Mouse (Mus musculus): ENCODE data around the gene Bst2.
"Not testable (repeated sequence)": the region's sequence is repeated elsewhere in the genome, so short reads cannot be mapped to it uniquely, and the experiment has no call there.

Bst2 gene

DNA sequence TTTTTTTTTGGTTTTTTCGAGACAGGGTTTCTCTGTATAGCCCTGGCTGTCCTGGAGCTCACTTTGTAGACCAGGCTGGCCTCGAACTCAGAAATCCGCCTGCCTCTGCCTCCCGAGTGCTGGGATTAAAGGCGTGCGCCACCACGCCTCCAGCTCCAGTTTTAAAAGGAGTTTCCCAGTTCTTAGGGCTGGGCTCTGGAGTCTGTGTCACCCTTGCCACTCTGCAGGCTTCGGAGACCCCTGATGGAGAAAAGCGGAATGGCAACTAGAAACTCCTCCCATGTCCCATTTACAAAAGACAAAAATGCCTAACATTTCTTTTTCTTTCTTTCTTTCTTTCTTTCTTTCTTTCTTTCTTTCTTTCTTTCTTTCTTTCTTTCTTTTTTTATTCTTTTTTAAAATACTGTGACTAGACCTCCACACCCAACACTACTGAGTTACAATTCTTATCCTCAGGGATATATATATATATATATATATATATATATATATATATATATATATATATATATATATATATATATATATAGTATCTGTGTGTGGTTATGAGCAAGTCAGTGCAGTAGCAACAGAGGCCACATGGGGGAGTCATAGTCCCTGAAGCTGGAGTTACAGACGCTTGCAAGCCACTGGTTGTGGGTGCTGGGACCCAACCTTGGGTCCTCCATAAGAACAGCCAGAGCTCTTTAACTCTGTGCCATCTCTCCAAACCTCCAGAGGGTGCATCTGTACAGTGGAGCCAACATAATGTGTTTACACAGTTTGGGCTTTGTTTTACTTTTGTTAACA, 18.0 kb downstream of the Bst2 start:
- not testable (repeated sequence) for ATAC-seq (ENCODE audit: low TSS enrichment)

DNA sequence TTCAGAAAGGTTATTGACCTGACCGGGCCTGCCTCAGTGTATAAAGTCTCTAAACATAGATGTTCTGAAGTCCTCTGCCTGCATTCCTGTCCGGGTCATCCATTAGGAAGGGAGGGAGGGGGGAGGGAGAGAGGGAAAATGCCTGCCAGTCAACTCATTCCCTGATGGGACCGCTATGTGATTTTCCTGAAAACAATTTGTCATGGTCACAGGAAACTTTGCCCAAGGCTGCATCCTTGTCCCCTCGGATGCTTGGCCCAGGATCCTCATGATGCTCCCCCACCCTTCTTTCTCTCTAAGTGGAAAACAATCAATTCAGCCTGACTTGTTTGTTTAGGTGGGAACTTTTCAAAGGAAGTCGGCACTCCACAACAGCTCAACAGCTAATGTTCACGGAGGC, 20.5 kb downstream of the Bst2 start:
- ATAC-seq (ENCODE audit: low TSS enrichment): no peak

DNA sequence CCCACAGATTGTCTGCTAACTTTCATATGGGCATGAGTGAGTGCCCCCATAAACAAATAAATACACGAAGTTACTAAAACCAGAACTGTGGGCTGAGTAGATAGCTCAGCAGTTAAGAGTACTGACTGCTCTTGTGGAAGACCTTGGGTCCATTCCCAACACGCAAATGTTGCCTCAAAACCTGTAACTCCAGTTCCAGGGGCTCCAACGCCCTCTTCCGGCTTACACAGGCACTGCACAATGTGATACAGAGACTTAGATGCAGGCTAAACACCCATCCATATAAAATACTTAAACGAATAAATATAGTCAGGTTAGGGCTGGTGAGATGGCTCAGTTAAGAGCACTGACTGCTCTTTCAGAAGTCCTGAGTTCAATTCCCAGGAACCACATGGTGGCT, 22.2 kb downstream of the Bst2 start:
- ATAC-seq (ENCODE audit: low TSS enrichment): no peak

DNA sequence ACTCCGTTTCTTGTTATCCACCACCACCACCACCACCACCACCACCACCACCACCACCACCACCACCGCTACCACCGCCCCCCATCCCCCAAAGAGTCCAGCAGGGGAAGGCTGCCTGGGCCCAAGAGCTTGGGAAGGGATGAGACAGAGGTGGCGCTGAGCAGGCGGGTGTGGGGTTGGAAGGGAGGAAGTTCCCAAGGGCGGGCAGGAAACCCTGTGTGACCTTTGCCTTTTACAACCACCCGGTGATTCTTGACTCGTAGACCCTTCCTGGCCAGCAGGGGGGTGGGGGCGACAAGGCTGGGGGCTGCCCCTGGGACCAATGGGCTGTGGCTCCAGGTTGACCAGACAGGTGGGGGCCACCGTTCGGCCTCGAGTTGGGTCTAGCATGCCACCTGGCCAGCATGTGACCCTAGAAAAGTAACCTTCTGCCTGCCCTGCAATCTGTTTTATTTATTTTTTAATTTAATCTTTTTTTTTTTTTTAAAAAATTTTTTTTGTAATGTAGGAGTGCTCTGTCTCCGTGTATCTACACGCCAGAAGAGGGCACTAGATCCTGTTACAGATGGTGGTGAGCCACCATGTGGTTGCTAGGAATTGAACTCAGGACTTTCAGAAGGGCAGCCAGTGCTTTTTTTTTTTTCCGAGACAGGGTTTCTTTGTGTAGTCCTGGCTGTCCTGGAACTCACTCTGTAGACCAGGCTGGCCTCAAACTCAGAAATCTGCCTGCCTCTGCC, 24.1 kb downstream of the Bst2 start:
- ATAC-seq (ENCODE audit: low TSS enrichment): no peak

DNA sequence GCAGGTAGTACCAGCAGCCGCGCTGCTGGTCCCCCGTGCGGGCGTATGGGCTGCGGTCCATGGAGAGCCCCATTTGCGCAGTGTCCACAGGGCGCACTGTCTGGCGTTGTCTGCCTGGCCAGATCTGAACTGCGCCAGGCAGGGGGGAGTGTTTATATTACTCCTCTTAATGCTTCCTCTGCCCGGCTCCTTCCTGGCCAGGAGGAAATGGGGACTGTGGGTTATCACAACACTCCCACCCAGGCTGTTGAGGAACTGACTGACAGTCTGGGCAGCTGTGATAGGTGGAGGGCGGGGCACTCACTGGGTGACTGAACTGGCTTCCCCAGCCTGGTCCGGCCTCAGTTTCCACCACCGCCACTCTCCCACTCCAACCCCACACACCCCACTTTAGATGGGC, 25.6 kb downstream of the Bst2 start, which contains the start of gene Plvap:
Gene Plvap (minus strand): TSS at position 109 of the 400 bp plus-strand sequence.
- no peak for ATAC-seq (ENCODE audit: low TSS enrichment)

DNA sequence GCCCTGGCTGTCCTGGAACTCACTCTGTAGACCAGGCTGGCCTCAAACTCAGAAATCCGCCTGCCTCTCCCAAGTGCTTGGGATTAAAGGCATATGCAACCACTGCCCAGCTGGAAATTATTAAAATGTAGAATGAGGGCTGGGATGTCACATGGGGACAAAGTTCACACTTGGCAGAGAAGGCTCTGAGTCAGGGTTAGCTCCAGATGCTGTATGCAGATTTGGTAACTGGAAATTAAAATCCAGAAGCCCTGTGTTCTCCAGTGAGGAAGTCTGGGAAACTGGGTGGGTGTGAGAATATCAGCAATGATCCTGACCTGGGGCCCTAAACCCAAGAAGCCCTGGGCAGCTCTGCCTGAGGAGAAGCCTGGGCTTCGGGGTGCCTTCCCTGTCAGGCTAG, 27.9 kb downstream of the Bst2 start:
- no peak for ATAC-seq (ENCODE audit: low TSS enrichment)

DNA sequence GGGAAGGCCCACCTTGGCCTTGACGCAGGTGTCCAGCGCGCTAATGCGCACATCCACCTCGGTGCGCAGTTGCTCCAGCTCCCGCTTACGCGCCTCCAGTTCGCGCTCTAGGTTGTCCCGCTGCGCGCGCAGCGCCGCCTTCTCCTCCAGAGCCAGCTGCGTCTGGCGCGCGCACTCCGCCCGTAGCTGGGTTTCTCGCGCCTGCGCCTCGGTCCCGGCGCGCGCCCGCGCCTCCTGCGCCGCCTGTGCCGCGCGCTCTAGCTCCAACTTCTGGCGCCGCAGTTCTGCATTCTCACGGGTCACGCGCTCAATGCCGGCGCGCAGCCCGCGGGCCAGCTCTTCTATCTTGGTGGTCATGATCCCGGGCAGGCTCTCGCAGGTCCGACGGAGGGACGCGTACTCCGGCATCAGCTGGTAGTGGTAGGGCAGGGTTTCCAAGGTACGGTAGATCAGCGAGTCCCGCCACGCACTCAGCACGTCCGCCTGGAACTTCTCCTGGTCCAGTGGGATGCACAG, 29.6 kb downstream of the Bst2 start:
- peak; percentile 94 for ATAC-seq (ENCODE audit: low TSS enrichment)

DNA sequence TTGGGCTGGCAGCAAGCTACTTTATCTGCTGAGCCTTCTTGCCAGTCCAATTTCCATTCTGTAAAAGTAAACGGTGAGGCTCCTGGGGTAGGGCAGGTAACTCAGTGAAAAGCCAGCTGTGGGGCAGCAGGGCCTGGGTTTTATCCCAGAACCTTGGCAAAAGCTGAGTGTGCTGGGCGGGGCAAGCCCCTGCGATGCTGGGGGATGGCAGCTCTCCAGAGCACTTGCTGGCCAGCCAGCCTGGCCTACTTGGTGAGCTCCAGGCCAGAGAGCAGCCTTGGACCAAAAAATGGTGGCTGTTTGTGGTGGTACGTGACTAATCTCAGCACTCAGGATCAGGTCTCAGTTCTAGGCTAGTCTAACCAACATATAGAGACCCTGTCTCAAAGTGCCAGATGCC, 31.3 kb downstream of the Bst2 start:
- no peak for ATAC-seq (ENCODE audit: low TSS enrichment)

DNA sequence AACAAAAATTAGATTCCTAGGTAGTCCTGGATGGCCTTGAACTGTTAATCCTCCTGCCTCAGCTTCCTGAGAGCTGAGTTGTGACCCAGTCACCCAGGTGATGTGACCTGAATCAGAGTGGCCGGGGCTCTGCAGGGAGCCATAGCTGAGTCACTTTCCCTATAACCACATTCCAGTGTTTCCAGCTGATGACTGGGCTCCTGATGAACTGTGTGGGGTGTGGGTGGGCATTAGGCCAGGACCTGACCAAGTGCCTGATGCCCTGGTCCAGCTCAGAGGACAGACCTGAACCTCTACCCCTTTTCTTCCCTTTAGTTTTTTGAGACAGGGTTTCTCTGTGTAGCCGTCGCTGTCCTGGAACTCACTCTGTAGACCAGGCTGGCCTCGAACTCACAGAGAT, 31.9 kb downstream of the Bst2 start:
- ATAC-seq (ENCODE audit: low TSS enrichment): no peak

DNA sequence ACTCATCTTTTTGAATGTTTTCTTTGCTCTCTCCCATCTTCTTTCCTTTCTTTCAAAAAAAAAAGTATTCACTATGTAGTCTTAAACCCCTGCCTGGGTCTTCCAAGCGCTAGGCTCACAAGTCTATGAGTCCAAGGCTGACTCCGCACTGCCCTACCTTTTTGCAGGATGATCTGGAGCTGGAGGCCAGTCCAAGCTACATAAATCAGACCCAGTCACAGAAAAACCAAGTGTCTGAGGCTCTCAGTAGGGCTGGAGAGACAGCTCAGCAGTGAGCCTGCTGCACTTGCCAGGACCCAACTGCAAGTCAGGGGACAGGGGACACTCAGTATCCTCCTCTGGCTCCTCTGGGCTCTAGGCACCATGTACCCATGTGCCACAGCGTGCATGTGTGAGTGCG, 32.9 kb downstream of the Bst2 start:
- no peak for ATAC-seq (ENCODE audit: low TSS enrichment)

DNA sequence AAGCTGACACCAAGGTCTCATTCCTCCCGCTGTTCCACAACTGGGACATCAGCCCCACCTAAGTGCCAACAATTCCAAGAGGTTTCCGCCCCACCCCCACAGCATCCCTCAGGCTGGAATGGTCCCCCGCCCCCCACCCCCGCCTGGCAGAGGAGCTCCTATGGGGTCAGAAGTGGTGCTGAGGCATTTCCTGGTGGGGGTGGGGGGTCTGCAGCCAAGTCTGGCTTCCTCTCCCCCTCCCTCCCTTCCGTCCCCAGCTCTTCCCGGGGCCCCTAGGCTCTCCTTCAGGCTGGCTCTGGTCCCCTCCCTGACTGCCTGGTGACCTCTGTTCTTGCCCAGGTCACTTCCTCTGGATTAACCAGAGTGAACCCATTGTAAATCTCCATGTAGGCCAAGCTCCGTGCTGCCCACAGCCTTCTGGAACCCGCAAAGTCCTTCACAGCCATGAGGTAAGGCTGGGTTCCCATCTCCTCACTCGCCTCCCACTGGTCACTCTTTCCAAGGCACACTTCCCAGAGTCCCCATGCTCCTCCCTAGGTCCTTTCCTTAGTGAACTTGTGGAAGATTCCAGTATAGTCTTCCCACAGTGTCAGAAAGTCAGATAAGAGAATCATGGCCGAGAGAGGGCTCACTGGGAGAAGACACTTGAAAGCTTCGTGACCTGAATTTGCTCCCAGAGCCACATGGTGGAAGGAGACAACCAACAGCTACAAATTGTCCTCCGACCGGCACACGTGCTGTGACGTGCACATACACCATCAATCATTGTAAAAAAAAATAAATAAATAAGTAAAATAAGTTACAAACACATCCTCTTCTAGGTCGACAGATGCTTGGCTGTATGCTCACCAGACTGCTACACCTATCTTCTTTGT, 38.2 kb downstream of the Bst2 start:
- no peak for ATAC-seq (ENCODE audit: low TSS enrichment)

DNA sequence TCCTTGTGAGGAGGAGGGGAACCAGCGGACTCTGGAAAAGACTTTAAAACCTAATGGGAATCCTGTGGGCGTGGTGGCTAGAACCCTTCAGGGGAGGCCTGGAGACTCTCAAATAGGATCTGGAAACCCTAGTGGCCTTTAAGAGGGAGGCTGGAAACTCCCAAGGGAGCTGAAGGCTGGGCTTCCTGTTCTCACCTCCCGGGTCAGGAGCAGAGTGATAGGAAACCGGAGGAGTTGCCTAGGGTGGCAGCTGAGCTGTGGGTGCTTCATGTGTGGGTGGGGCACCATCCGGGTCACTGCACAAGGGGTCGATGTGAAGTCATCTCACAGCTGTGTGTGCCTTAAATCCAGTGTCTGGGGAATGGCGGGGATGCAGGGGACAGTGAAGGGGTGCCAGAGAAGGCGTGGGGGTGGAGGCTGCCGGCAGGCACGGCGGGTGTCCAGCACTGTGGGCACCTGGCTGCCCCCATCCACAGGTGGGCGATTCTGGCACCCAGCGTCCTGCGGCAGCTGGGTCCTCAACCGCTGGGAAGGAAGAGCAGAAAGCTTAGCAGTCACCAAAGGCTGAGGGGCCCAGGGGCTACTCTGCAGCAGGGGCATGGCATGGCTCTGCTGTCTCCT, 39.3 kb downstream of the Bst2 start:
- 0 out of 2 replicates have a peak, but pooled peaks have one; percentile 19 for ATAC-seq (ENCODE audit: low TSS enrichment)

DNA sequence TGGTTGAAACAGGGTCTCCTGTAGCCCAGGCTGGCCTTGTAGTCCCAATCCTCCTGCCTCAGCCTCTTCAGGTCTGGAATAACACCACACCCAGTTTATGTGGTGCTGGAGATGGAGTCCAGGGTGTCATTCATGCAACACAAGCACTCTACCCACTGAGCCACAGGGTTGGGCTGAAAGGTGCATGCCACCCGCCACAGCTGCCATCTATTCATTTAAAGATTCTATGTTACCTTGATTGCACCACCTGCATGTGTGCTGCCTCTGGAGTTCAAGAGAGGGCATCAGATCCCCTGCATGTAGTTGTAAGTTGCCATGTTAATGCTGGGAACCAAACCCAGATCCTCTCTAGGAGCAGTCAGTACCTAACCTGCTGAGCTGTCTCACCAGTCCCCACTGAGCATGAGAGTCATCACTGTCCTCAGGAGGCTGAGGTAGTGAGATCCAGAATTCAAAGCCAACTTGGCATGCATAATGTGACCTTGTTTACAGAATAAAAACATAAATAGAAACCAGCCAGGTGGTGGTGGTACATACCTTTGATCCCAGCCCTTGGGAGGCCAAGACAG, 40.1 kb downstream of the Bst2 start:
- ATAC-seq (ENCODE audit: low TSS enrichment): no peak

DNA sequence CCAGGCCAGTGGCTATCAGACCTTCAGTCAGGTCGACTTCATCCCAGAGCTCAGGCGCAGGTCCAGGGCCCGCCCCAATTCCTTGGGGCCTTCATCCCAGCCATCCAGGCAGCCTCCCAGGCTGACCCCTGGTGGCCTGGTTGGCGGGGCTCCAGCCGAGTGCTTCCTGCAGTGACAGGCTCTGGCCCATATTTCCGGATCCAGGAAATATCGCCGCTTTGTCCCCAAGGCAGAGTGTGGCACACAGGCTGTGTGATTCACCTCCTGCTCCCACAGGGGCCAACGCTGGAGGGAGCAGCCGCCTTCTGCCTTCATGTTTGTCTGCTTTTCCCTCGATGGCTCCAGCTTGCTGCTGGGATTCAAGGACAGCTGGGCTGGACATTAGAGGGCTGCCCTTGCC, 40.8 kb downstream of the Bst2 start:
- ATAC-seq (ENCODE audit: low TSS enrichment): 0 out of 2 replicates have a peak, but pooled peaks have one; percentile 10

DNA sequence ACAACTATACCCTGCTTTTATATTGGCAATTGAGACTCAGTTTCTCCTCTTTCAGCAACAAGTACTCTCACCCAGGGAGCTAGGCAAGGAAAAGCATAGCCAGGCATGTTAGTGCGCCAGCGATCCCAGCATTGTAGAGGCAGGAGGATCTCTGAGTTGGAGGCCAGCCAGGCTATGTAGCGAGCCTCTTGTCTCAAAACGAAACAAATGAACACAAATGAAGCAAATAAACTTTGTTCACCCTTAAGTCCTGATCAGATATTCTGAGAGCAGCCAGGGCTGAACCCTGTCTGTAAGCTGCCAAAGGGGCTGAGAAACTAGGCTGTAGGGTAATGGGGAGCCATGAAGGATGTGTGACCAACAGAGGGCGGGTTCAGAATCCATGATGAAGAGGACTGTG, 41.4 kb downstream of the Bst2 start:
- ATAC-seq (ENCODE audit: low TSS enrichment): no peak

DNA sequence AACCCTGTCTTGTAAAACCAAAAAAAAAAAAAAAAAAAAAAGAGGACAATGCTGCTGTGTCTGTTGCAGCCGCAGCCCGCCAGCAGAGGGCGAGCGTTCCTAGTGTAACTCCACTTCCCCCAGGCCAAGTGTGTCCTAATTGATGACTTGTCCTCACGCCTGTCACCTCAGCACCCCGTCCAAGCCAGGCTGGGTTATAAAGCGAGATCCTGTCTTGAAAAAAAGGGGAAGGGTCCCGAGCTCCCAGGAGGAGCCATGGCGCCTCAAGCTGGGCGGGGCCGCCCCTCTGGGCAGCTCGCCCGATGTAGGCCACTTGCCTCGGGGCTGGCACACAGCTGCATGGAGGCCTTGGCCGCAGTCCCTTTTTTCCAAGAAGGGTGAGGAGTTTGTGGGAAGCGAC, 42.2 kb downstream of the Bst2 start:
- peak; percentile 60 for ATAC-seq (ENCODE audit: low TSS enrichment)

DNA sequence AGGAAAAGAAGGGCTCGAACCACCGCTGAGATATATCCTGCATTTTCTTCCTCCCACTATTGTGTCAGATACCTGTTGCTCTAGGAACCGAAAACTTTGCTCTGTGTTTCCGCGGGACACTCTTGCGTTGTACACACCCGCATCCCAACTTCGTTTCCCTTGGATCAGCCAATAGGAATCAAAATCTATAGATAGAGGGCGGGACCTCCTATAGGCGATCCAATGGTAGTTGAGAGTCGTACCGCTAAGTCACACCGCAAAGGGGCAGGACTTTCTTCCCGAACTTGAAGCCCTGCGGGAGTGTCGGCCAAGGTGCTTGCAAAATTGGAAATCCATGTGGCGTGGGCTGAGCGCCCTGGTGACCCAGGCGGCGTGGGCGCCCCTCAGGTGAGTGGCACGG, 48.8 kb downstream of the Bst2 start:
- peak; percentile 78 for ATAC-seq (ENCODE audit: low TSS enrichment)

DNA sequence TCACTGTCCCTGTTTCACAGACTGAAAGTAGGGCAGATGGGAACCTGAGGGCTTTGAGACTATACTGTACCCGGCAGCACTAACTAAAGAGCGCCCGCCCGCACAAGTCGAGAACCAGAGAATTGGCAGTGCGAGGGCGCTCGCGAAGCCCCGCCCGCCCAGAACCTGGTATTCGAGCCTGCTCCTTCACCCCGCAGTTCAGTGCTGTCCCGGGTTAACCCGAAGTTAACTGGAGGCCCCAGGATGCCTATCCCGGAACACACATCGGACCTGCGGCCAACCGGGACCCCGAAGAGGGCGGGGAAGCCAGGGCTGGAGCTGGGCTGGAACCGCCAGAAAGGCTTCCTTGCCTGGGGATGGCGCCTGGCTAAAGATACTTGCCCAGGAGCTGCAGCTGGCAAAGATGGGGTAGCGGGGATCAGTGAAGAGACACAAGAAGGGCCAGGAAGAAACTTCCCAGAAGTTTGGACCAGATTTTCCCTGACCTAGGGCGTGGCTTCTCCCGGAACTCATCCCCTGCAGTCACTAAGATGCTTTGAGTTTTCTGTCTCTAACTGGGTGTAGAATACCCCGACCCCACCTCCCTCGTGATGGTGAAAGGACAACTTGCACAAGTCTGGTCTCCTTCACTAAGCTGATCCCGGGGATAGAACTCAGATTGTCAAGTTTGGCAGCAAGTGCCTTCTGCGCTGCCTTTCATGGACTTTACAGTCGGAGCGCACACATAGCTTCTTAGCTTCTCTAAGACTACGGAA, 49.4 kb downstream of the Bst2 start, which contains the start of gene Gtpbp3:
Gene Gtpbp3 (plus strand): TSS at position 413 of the 755 bp plus-strand sequence.
- ATAC-seq (ENCODE audit: low TSS enrichment): peak; percentile 53; the same call in 1 of the 2 replicates

DNA sequence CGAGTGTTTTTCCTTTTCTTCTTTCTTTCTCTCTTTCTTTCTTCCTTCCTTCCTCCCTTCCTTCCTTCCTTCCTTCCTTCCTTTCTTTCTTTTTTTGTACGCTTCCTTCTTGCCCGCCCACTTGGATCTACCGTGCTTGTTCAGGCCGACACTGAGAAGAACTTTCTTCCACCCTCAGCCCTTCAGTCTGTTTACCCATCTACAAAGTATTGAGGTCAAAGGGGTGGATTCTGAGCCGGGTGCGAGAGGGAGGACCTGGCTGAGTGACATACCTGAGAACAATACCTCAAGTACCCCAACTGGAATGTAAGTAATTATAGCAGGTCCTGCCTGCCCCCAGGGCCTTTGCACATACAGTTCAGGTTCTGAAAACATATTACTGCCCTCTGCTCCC, 51.1 kb downstream of the Bst2 start:
- ATAC-seq (ENCODE audit: low TSS enrichment): no peak

Measured in frontal cortex, adult (tissue).